Mouse (Mus musculus) midbrain, embryonic 11.5 days (tissue): ENCODE results near the gene Gp1ba. TPM values are rescaled to one million over a fixed set of nuclear protein-coding genes. Genes with fewer than 3 reads are reported as not detected.

Experiments used
- ATAC-seq: fragments of 200-750 bp; cut with Nextera tagmentation; 2 replicates; pipeline ENCODE4 v1.8.0; 2017; ENCODE audit warnings: moderate TSS enrichment, moderate library complexity; ENCODE audit not compliant: low FRiP score
- DNase-seq: peaks from one replicate; pipeline ENCODE4 v3.0.0; 2015; ENCODE audit warnings: low spot score; ENCODE audit errors: missing footprints
- H3K27ac ChIP-seq: fragments of 300-500 bp; sonication (generic); 2 replicates; pipeline ENCODE4 v1.5.1; 2014; ENCODE audit warnings: low read depth, low read length
- H3K27me3 ChIP-seq: fragments of 300-500 bp; sonication (generic); 2 replicates; pipeline ENCODE4 v1.6.1; 2014; ENCODE audit warnings: mild to moderate bottlenecking, low read length, moderate library complexity, mixed read lengths; ENCODE audit not compliant: control insufficient read depth, insufficient read depth
- H3K36me3 ChIP-seq: fragments of 300-500 bp; sonication (generic); 2 replicates; pipeline ENCODE4 v1.6.1; 2014; ENCODE audit warnings: mild to moderate bottlenecking, low read length, moderate library complexity, mixed read lengths; ENCODE audit not compliant: control insufficient read depth, insufficient read depth
- H3K4me1 ChIP-seq: fragments of 300-500 bp; sonication (generic); 2 replicates; pipeline ENCODE4 v1.6.1; 2014; ENCODE audit warnings: low read length; ENCODE audit not compliant: control insufficient read depth, insufficient read depth
- H3K4me2 ChIP-seq: fragments of 300-500 bp; sonication (generic); 2 replicates; pipeline ENCODE4 v1.6.1; 2014; ENCODE audit warnings: mild to moderate bottlenecking, moderate library complexity
- H3K4me3 ChIP-seq: fragments of 300-500 bp; sonication (generic); 2 replicates; pipeline ENCODE4 v1.5.1; 2014; ENCODE audit warnings: low read depth, low read length
- H3K9ac ChIP-seq: fragments of 300-500 bp; sonication (generic); 2 replicates; pipeline ENCODE4 v1.6.1; 2014; ENCODE audit warnings: low read length
- H3K9me3 ChIP-seq: fragments of 300-500 bp; sonication (generic); 2 replicates; pipeline ENCODE4 v1.6.1; 2016; ENCODE audit warnings: low read length; ENCODE audit not compliant: control insufficient read depth
- WGBS: fragments of 180-500 bp; shearing (Covaris S2); extraction: QIAGEN DNeasy Blood & Tissue Kit; methylation state at CpG from one replicate; pipeline ENCODE4 v1.1.7; 2014; 5-methylcytosine and 5-hydroxymethylcytosine counted together
- polyA plus RNA-seq: library from polyadenylated mRNA; unstranded; fragments of >200 nt; fragmentation: Nextera tagmentation; extraction: Ambion mirVana; gene quantifications from 2 replicates; pipeline ENCODE4 v1.2.1, GENCODE M21; 2014

Gene Gp1ba
- polyA plus RNA-seq, 1 experiment from 2014 or later, result 0.81 TPM

DNA sequence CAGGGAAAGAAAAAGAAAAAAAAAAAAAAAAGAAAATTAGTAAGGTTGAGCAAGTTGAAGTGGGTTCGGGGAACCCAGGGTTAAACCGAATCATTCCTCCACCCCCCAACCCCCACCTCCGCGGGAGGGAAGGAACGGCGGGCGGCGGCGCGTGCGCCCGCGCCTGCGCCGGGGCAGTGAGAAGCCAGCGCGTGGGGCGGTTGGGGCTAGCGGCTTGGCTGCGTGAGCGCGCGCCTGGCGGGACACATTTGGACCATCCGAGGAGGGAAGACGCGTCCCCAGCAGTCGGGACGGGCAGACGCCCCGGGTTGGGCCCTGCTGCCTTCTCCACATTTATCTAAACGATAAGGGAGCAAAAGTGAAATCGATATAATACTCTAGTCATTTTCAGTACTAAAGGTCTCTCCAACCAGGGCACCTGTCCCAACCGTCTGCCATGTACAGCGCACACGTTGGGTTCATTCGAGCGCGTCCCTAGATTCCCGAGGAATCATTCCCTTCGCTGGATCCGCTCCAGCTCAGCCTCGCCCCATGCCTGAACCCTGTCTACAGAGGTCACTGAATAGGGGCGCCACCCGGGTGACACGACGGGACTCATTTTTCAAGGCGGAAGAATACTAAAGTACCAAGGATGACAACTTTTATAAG lies 16.1 kb downstream of the Gp1ba start:
- under 1% methylated on average over 46 of the region's 48 CpGs for WGBS
- ATAC-seq (peak; percentile 51), DNase-seq (peak; percentile 98)
- Histone ChIP-seq H3K4me2 (peak overlapping the region; percentile 89), H3K4me1 (peaks cover 33% of the 10 kb centered on the region), H3K36me3 (peaks cover 8% of the 10 kb centered on the region), H3K27ac (peak overlapping the region; percentile 95), H3K27me3 (no peaks in the 10 kb centered on the region), H3K4me3 (peak overlapping the region; percentile 99), H3K9me3 (no peaks in the 10 kb centered on the region), H3K9ac (peak overlapping the region; percentile 98)

DNA sequence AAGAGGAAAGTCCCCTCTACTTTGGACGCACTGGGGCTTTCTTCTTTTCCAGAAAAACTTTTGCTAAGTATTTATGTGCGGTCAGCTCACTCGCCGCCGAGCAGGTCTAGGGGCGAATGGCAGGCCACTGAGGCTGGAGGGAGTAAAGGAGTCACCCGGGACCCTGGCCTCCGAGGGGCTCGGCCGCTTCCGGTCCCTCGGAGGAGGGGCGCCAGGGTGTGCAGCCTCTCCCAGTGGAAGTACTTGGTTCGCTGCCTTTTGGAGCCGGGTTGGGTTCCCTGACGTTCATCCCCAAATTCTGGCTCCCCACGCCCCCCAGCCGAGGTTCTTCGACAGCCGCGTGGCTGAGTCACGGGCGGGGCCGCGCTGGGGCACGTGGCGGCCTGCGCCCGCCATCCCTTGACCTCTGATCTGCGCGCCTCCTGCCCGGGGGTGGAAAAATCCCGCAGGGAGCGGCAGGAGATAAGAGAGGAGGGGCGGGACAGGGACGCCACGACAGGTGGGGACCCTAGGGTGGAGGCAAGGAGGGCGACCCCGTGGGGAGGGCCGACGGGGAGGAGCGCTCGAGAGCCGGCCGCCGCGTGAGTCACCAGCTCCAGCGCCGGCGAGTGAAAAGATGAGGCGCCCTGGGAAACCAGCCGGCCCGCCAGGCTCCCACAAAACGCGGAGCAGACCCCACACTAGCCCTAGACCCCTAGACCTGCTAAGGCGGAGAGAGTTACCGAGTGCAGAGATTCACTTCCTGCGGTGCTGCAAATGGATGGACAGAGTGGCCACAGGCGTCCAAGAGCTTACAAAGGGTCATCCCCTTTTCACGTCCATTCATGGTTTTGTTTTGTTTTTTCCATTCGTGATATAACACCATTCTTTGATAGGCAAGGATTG lies 16.9 kb downstream of the Gp1ba start:
- ATAC-seq (no peak), DNase-seq (peak; percentile 92)
- H3K36me3 ChIP-seq, result peaks cover 6% of the 10 kb centered on the region
- H3K4me1 ChIP-seq, result peaks cover 33% of the 10 kb centered on the region
- H3K4me2 ChIP-seq, result peak overlapping the region; percentile 89
- peak overlapping the region; percentile 99 for H3K4me3 ChIP-seq
- H3K9me3 ChIP-seq, result no peaks in the 10 kb centered on the region
- under 1% methylated on average over 60 of the region's 61 CpGs for WGBS
- peak overlapping the region; percentile 98 for H3K9ac ChIP-seq
- peak overlapping the region; percentile 95 for H3K27ac ChIP-seq
- H3K27me3 ChIP-seq, result no peaks in the 10 kb centered on the region

DNA sequence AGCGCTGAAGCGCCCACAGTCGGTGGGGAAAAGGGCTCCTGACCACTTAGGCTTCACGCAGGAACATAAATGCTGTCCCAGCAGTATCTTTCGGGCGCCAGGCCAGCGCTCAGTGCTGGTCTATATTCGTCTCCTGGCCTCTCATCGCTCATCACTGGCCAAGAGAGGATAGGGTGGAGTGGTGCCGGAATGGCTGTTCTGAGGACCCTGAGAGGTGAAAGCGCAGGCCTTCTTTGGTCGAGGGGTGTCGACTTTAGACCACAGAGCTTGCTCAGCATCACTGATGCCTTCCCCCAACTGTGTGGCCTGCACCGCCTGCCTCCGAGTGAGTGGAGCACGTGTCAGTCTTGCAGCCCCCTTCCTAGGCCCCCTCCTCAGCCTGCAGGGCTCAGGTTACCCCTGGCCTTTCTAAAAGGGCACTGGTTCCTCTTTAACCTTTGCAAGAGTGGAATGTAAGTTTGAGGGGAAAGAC lies 17.6 kb downstream of the Gp1ba start:
- Histone ChIP-seq H3K4me2 (peak overlapping the region; percentile 89), H3K4me3 (peak overlapping the region; percentile 99), H3K36me3 (no peaks in the 10 kb centered on the region; the same call in 1 of the 2 replicates), H3K9ac (peak overlapping the region; percentile 98), H3K9me3 (no peaks in the 10 kb centered on the region), H3K4me1 (peaks cover 31% of the 10 kb centered on the region), H3K27ac (peak overlapping the region; percentile 95), H3K27me3 (no peaks in the 10 kb centered on the region)
- ATAC-seq, result no peak
- DNase-seq, result peak; percentile 93
- WGBS, result 5% methylated on average over 16 of the region's 16 CpGs

DNA sequence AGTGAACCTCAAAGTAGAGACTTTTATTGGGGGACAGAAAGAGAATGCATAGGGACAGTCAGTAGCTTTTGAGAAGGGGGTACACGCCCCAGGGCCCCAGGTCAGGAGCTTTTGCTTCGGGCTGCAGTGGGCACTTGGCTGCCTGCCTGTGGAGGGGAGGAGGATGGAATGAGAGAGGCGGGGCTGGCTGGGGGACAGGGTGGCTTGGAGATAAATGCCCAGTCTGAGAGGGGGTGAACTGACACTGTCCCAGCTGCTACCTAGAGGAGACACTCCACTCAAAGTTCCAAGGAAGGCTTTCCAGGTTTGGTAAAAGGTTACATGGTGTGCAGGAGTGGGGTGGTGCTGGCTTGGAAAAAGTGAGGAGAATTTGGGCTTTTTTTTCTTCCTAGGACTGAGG lies 18.0 kb downstream of the Gp1ba start, which contains the start of gene Eno3:
TSS of gene Eno3 (plus strand) at position 239 of the 400 bp plus-strand sequence.
- Histone ChIP-seq H3K27me3 (no peaks in the 10 kb centered on the region), H3K36me3 (no peaks in the 10 kb centered on the region; the same call in 1 of the 2 replicates), H3K9ac (peak within 1 kb of the TSS; percentile 98), H3K27ac (peak within 1 kb of the TSS; percentile 95), H3K4me3 (peak within 1 kb of the TSS; percentile 99), H3K4me2 (peak within 1 kb of the TSS; percentile 89), H3K4me1 (peaks cover 31% of the 10 kb centered on the region), H3K9me3 (no peaks in the 10 kb centered on the region)
- no peak for DNase-seq
- WGBS, result 4% methylated on average over 3 of the region's 3 CpGs
- no peak for ATAC-seq

DNA sequence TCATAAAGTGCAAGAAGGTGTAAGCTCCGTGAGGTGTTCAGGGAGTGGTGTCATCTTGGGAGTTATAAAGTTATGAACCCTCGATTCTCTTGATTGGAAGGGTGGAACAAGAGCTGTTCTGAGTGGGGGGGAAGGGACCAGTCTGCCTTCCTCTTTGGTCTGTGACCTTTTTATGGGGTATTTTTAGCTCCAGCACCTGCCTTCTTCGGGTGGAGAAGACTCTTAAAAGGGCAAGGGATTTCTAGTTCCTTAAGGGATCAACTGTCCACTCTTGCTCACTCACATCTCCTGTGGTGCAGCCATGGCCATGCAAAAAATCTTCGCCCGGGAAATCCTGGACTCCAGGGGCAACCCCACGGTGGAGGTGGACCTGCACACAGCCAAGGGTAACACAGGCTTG lies 18.7 kb downstream of the Gp1ba start:
- H3K4me1 ChIP-seq, result peaks cover 27% of the 10 kb centered on the region
- no peaks in the 10 kb centered on the region for H3K9me3 ChIP-seq
- no peak for DNase-seq
- H3K27ac ChIP-seq, result no peak overlapping the region
- H3K27me3 ChIP-seq, result no peaks in the 10 kb centered on the region
- no peak for ATAC-seq
- no peak overlapping the region for H3K9ac ChIP-seq
- H3K4me2 ChIP-seq, result no peak overlapping the region
- 55% methylated on average over 6 of the region's 6 CpGs for WGBS
- H3K36me3 ChIP-seq, result no peaks in the 10 kb centered on the region; the same call in 1 of the 2 replicates
- no peak overlapping the region for H3K4me3 ChIP-seq

DNA sequence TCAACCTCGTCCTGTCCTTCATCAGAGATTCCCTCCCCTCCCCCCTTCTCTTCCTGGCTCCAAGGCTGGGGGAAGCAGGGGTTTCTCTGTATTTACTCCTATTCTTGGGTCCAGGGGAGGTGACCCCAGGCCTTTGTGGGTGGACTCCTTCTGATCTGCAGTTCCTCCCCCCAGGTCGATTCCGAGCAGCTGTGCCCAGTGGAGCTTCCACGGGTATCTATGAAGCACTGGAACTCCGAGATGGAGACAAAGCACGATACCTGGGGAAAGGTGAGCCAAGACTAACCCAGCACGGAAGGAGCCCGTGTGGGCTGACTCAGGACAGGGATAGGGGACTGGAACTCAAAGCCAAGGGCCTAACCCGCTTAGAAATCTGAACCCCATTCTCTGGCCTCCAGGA lies 19.1 kb downstream of the Gp1ba start:
- peaks cover 22% of the 10 kb centered on the region for H3K4me1 ChIP-seq
- no peak overlapping the region for H3K27ac ChIP-seq
- 0 out of 2 replicates have a peak, but pooled peaks cover 2% of the 10 kb centered on the region for H3K36me3 ChIP-seq
- H3K9ac ChIP-seq, result no peak overlapping the region
- H3K4me3 ChIP-seq, result no peak overlapping the region
- H3K4me2 ChIP-seq, result no peak overlapping the region
- ATAC-seq, result no peak
- H3K9me3 ChIP-seq, result no peaks in the 10 kb centered on the region
- H3K27me3 ChIP-seq, result no peaks in the 10 kb centered on the region
- WGBS, result 58% methylated on average over 9 of the region's 9 CpGs
- DNase-seq, result no peak

DNA sequence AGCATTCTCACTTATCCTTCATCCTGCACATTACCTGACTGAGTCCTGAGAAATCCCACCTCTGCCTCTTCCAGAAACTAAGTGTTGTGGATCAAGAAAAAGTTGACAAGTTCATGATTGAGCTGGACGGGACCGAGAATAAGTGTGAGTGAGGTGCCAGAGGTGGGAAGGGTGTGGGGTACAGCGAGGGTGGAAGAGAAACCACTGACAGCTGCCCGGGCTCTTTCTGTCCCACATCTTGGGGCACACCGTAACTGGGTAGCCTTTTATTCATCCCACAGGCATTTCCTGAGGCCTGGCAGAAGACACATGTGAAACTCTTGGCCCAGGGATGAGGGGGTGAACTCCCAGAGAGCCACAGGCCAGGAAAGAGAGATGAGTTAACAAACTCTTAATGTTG lies 19.6 kb downstream of the Gp1ba start:
- DNase-seq (no peak), ATAC-seq (no peak)
- no peak overlapping the region for H3K9ac ChIP-seq
- no peak overlapping the region for H3K4me2 ChIP-seq
- H3K27ac ChIP-seq, result no peak overlapping the region
- H3K36me3 ChIP-seq, result 0 out of 2 replicates have a peak, but pooled peaks cover 5% of the 10 kb centered on the region
- H3K27me3 ChIP-seq, result no peaks in the 10 kb centered on the region
- H3K9me3 ChIP-seq, result no peaks in the 10 kb centered on the region
- H3K4me1 ChIP-seq, result peaks cover 21% of the 10 kb centered on the region
- WGBS, result 90% methylated on average over 5 of the region's 5 CpGs
- no peak overlapping the region for H3K4me3 ChIP-seq

DNA sequence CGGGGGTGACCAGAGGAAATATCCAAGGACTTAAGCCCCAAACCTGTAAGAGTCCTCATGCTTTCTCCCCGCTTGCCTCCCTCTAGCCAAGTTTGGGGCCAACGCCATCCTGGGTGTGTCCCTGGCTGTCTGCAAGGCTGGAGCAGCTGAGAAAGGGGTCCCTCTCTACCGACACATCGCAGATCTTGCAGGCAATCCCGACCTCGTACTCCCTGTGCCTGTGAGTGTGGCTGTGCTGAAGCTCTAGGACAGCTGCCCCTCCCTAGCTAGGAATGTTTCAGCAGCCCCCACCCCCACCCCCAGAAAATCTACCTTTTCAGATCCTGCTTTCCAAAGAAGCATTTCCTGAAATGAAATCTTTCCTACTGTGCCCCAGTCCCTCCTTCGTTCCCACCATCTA lies 20.0 kb downstream of the Gp1ba start:
- Histone ChIP-seq H3K9ac (no peak overlapping the region), H3K36me3 (peaks cover 5% of the 10 kb centered on the region; the same call in 1 of the 2 replicates), H3K9me3 (no peaks in the 10 kb centered on the region), H3K27ac (no peak overlapping the region), H3K4me1 (peaks cover 21% of the 10 kb centered on the region), H3K4me2 (no peak overlapping the region), H3K27me3 (no peaks in the 10 kb centered on the region), H3K4me3 (no peak overlapping the region)
- DNase-seq, result no peak
- no peak for ATAC-seq
- WGBS, result 82% methylated on average over 8 of the region's 8 CpGs

DNA sequence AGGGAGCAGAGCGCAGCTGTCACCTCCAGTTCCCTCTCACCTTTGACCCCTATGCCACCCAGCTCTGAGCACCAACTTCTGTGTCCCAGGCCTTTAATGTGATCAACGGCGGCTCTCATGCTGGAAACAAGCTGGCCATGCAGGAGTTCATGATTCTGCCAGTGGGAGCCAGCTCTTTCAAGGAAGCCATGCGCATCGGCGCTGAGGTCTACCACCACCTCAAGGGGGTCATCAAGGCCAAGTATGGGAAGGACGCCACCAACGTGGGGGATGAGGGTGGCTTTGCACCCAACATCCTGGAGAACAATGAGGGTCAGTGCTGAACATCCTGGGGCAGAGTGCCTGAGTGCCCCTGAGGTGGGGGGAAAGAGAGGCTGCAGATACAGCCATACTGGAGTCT lies 21.6 kb downstream of the Gp1ba start:
- no peaks in the 10 kb centered on the region for H3K27me3 ChIP-seq
- no peak overlapping the region for H3K9ac ChIP-seq
- ATAC-seq, result no peak
- H3K9me3 ChIP-seq, result no peaks in the 10 kb centered on the region
- DNase-seq, result no peak
- H3K4me2 ChIP-seq, result no peak overlapping the region
- 86% methylated on average over 8 of the region's 8 CpGs for WGBS
- H3K36me3 ChIP-seq, result peaks cover 14% of the 10 kb centered on the region
- peaks cover 16% of the 10 kb centered on the region for H3K4me1 ChIP-seq
- no peak overlapping the region for H3K4me3 ChIP-seq
- H3K27ac ChIP-seq, result no peak overlapping the region
